Mouse (Mus musculus): Measurements from ENCODE around the gene Isl2.

Gene Isl2

DNA sequence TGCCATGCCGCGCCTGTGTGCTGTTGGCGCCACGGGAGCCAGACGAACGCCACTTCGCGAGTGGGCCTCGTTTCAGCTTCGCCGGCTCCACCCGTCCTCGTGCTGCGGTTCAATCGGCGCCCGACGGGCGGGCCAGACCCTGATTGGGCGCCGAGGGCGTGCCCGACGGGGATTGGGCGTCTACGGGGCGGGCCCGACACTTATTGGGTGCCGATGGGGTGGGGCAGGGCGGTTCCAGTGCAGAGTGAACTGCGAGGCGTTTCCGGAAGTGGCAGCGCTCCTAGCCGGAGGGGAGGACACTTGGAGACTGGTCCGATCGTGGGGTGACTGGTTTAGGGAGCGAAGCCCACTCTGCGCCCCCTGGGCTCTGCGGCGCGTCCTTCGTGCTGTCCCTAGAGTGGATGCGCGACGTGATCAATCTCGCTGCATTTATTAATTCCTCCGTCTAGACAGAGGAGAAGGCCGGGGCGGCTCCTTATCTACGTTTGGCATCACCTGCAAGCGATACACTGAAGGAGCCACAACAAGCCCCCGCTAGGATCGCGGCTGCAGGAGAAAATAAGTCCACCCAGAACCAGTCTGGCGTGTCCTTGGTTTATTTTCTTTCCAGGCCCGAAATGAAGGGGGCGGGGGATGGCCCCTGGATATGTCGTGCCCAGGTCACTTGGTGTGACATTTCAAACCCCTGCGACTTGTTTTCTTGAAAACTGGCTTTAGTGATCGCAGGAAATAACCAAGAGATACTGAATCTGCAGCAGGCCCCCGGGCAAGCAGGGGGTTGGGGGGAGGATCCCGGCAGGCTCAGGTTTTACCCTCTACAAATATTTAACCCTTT is 7.9 kb downstream of the Isl2 start:
- in situ Hi-C loops (cut with MboI, MseI), result no loop called here

DNA sequence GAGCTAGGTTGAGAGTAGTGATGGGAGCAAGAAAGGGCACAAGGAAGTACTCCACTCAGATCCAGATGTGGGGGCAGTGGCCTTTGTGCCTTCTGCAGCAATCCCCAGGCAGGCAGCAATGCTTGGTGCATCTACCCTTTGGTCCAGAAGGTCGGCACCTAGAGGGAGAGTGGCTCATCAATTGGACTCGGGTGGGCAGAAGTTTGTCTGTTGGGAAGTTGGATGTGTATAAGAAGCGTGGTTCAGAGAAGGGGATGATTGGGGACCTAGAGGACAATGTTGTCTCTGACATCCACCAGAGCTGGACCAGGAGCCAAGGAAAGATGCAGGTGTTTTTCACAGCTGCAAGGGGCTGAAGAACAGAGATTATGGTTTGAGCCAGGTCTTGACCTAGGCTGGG is 10.4 kb downstream of the Isl2 start:
- in situ Hi-C loops (cut with MboI, MseI), result no loop called here

GRCm38 (mm10) chr9:55549302-55549890 is 10.9 kb downstream of the Isl2 start:
- in situ Hi-C loops (cut with MboI, MseI), result no loop called here

DNA sequence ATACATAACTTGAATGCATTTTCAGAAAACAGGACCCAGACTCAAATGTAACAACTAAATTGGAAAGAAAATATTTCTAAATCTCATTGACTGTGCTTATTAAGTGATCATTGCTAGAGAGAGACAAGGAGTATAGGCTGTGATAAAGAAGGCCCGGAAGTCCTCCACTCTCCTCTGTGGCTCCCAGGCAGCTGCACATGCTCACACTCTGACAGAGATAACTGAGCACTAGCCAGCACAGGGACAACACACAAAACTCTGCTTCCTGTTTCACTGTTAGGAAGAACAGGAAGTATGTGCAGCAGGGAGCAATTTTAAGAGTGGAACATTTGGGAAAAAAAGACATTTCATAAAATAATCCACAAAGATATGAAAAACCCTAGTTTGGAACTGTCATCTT is 16.5 kb downstream of the Isl2 start:
- in situ Hi-C loops (cut with MboI, MseI), result no loop called here

DNA sequence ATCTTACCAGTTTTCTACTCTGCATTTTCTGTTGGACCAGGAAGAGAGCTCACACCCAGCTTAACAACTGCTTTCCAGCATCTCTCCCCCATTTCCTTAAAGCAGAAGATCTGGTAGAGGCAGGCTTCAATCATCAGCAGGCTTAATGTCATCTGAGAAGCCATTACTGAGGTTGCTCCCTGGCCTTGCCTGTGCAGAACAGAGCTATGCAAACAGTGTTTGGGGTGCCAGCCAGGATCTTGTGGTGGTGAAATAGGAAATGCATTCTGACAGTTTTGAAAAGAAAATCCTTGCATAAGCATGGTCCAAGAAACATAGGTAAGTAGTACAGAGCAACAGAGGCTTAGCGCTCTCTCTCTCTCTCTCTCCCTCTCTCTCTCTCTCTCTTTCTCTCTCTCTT is 22.5 kb downstream of the Isl2 start:
- in situ Hi-C loops (cut with MboI, MseI), result no loop called here

DNA sequence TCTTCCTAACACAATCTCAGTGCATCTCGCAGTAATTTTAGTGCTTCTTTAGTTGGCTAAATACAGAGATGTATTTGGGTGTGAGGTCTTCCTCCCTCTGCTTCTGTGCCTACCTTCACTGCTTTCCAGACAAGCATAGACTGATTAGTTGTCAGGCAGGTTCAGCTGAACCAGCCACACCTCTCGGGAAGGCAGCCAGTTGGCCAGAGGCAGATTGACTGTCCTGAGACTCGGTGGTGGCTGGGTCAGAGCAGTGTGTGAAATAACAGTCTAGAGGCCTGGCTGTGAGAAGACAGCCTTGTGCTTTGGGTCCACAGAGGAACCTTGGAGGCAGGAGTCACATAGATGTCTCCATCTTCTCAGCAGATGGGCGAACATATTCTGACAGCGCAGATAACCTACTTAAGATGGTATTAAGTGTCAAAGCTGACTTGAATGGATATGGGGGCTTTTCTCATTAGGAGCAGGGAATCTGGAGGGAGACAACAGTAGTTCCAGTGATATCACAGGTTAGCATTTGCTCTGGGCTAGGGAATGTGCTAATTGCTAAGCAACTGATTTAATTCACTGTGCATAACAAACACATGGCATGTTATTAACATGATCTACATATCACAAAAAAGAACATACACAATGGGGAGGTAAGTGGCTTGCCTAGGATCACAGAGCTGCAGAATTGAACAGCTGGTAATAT is 30.1 kb downstream of the Isl2 start:
- in situ Hi-C loops (cut with MboI, MseI), result no loop called here

GRCm38 (mm10) chr9:55571071-55571470 is 32.6 kb downstream of the Isl2 start:
- in situ Hi-C loops (cut with MboI, MseI), result no loop called here

DNA sequence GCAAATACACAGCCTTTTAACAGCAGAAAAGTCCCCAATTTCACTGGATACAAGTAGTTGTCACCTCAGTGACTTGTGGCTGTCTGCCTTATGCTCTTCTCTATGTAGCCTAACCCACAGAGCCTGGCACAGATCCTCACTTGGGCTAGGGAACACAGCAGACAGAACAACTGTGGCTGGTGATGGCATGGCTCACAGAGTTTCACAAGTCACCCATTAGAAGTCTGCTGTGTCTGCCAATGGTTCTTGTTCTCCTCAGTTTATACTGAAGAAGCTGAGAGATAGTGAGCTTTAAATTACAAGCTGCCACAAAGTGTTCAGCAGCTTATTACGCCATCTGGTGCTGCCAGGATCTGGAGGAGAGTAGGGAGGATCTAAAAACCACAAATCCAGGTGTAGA is 38.1 kb downstream of the Isl2 start:
- in situ Hi-C loops (cut with MboI, MseI), result no loop called here

- in situ Hi-C loops (cut with MboI, MseI), result no loop called here
These were observed 42.9 kb downstream of the Isl2 start for GRCm38 (mm10) chr9:55581414-55581813.

GRCm38 (mm10) chr9:55586141-55586540 is 47.7 kb downstream of the Isl2 start:
- in situ Hi-C loops (cut with MboI, MseI), result no loop called here
